Mouse (Mus musculus) adrenal gland, postnatal 25 days (tissue): Measurements from ENCODE around the gene Brip1. TPM values are rescaled to one million over a fixed set of nuclear protein-coding genes. Genes with fewer than 3 reads are reported as not detected.
"Not testable (repeated sequence)": the region's sequence is repeated elsewhere in the genome, so short reads cannot be mapped to it uniquely, and the experiment has no call there.

Source experiments
- DNase-seq: peaks from one replicate; pipeline ENCODE4 v3.0.0; 2021; ENCODE audit warnings: mixed read lengths
- long read RNA-seq: library from polyadenylated mRNA; stranded (forward); transcript quantifications from one replicate; pipeline ENCODE4 v2.0.0, GENCODE M21; 2021
- total RNA-seq: library from RNA; stranded (reverse); gene quantifications from 2 replicates; pipeline ENCODE4 v1.2.3, GENCODE M21; 2021

Gene Brip1
- total RNA-seq, result 2.3 and 2.9 TPM in 2 replicates
- long read RNA-seq, full-length matches to known transcripts, result 1 of 3 reads
- long read RNA-seq, partial matches to known transcripts, result 1 of 3 reads
- long read RNA-seq, other reads (novel, unspliced or antisense), result 1 of 3 reads

DNA sequence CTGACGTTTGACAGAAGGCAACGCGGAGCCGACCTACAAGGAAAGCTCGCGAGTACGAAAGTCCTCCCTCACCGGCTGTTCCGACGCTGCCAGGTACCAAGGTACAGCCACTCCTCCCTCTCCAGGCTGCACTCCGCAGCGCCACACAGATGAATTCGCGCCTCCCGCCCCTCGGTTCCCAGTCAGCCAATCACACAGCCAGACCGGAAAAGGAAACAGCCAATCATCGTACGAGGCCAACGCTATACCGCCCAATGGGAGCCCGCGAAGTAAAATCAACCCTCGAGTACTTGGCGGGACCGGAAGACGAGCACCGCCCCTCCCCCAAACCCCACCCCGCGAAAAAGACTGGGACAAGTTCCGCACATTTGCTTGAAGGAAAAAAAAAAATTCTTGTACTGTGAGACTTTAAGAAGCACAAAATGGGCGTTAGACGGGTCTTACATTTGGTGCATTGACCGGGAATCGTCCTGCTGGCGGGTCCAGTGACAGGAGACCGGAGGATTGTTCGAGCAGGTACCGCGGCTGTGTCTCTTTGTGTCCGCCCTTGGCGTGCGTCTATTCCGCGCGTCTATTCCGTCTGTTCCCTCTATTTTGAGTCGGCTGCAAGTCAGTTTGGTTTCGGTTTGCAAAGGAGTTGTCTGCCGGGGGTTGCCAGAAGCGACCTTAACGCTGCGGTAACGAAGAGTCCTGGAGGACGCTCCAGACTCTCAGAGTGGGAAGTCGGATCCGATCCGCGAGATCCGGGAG, at the start of gene Brip1:
Gene Brip1 (minus strand): TSS at position 157 of the 750 bp plus-strand sequence.
- peak; percentile 89 for DNase-seq

DNA sequence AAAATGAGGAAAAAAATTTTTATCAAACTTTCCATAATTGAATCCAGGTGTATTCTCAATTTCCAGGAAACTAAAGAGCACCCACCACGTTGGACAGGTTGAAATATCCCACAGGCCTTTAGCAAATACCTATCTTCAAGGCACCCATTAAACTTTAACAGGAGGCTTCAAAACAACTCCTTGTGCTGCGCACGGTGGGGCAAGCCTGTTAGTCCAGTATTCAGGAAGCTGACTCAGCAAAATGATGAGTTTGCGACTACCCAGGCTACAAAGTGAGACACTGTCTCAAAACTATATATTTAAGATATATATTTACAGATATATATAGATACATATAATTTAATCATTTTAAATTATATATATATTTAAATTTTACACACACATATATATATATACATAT, 31.5 kb upstream of the Brip1 start:
- no peak for DNase-seq

DNA sequence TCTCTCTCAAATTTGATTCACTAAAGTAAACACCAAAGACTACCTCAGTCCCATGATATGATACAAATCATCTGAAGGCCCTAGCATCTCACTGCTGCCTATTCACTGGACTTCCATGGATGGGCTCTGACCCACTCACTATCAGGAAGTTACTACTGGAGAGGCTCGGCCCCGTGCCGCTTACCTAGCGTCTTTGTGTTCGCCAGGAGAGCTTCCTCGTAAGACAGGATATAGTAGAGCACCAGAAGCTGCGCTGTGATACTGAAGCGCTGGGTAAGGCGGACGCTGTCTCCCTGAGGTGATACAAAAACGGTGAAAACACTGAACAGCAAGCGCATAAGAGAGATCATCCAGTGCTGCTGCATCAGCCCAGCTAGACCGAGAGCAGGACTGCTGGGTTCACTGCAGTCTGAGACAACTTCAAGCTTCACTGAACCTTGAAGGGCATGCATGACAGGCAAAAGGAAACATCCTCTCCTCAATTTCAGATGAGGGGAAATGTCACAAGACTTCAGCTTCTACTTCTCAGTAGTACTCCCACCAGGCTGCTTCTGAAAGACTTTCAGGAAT, 30.9 kb upstream of the Brip1 start:
- no peak for DNase-seq

DNA sequence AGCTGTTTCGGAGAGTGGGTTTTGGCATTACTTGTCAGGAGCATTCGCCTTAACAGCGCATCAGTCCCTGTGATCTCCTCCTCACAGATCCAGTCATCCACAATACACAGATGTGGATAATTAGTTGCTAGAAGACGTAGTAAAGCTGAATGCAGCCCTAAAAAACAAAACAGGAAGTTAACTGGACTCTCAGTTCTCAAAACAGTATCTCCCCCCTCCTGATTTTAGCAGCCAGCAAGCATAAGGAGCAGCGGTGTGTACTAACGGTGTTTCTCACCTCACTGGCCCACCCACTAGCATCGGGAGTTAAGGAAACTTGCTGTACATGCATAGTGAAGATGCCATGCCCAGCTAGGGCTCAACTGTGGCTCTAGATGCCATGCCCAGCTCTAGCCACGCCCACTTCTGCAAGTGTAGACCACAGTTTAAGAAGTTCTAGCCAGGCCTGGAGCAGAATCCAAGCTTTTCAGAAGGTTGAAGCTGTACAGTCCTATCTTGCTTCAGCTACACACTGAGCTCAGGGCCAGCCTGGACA, 25.7 kb upstream of the Brip1 start:
- DNase-seq, result no peak

DNA sequence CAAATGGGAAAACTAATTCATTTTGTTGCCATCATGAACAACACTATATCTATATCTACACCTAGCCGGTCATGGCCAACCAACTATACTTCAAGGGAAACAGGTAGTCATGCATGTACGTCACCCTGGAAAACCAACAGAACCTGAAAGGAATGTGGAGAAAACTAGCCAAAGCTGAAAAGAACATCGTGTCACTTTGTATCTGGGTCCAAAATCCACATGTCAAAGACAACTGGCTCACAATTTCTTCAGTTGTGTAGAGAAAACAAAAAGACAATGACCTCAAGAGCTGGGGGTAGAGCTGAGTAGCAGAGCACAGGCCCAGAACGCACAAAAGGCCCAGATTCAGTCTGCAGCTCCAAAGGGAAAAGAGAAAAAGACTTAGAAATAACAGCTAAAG, 24.8 kb upstream of the Brip1 start:
- no peak for DNase-seq

DNA sequence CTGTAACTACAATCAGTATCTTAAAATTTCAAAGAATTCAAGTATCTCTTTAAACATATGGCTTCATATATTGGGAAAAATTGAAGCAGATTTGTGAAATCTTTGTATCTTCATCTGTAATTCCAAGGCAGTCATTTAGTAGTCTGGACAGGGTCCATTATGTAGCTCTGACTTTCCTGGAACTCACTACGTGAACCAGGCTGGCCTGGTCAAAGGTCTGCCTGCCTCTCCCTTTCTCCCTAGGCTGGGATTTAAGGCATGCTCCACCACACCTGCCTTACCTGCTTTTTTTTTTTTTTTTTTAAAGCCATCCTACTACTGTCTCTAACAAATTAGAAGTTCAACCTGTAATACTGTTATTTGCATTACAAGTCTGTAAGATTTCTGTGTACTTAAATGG, 10.8 kb upstream of the Brip1 start:
- DNase-seq, result no peak

DNA sequence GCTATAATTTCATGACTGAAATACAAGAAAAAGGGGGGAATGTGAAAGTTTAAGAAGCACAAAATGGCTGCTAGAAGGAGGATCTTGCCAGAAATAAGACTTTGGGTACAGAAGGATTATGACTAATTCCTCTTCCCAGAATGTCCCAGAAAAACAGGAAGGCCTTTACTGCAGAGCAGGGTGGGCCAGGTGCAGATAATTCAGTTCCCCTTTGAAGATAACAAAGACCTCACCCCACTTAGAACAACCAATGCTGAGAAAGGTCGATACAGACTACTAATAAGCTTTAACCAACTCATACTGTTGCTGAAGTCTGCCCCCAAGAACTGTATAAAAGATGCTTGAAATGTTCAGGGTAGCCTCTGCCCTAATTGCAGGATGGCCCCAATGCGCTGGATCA, 8.1 kb upstream of the Brip1 start:
- no peak for DNase-seq

DNA sequence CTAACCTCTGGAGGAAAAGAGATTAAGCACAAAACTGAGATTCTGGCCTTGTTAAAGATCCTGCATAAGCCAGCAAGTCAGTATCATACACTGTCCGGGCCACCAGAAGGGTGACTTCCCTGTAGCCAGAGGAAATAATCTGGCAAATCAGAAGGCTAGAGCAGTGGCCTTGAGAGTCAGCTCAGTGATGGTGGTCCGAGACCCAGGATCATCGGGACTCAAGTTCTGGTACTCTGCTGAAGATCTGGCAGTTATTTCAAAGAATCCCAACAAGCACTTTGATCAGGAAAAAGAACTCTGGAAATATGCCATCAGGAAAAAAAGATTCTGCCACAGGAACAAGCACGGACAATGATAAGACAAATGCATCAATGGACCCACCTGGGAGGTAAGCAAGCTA, 4.9 kb upstream of the Brip1 start:
- no peak for DNase-seq

DNA sequence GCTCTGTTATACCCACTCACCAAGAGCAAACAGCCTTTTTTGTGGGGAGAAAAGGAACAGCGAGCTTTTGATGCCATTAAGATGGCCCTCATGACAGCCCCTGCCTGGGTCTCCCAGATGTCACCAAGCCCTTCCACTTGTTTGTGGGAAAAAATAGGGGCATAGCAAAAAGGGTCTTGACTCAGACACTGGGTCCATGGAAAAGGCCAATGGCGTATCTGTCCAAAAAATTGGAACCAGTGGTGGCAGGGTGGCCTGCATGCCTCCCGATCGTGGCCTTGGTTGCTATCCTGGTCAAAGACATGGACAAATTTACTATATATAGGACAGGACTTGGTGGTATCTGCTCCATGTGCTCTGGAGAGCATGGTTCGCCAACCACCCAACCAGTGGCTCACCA, 4.0 kb upstream of the Brip1 start:
- DNase-seq, result no peak

DNA sequence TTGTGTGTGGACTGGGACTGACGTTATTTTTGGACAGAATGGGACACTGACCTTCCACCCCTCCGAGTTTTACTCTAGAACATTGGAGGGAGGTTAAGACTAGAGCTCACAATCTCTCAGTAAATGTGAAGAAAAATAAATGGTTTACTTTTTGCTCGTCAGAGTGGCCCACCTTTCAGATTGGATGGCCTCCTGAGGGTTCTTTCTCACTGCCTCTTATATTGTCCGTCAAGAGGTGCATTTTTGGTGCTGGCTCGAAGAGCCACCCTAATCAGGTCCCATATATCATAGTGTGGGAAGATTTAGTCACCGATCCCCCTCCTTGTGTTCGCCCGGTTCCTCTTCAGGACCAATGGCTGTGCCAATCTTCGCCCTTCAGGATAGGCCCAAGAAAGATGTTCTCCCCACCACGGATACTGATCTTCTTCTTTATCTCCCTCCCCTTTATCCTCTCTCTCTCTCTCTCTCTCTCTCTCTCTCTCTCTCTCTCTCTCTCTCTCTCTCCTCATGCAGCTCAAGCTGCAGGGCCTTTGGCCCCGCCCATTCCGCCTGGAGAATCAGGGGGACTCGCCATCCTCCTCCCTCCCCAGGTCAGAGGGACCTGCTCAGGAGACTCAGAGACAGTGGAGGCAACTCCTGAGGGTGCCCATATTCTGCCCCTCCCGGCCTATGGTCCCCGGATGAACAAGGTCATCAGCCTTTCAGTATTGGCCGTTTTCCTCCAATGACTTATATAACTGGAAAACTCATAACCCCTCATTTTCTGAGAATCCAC, 1.1 kb upstream of the Brip1 start:
- DNase-seq, result peak; percentile 32

DNA sequence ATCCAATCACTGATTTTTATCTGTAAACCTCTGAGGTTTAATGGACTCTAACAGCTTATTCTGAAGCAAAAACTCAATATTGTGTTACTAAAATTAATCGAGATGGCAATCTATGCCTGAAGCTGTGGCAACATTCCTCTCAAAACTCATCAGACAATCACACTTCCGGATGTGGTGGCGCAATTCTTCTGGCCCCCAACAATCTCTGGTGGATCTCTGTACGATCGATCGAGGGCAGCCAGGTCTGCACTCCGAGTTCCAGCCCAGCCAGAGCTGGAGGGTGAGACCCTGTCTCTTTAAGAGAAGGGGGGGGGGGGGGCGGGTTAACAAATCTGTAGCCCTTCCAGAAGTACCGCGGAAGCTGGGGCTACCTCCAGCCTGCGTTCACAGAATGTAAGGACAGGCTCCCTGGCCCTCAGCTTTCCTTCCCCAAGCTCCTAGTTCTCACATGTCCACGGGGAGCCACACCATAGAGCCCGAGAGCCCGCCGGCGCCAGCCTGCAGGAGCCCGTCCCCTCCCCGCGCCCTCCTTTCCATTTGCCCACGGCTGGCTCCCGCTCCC, 452 bp downstream of the Brip1 start:
- no peak for DNase-seq

DNA sequence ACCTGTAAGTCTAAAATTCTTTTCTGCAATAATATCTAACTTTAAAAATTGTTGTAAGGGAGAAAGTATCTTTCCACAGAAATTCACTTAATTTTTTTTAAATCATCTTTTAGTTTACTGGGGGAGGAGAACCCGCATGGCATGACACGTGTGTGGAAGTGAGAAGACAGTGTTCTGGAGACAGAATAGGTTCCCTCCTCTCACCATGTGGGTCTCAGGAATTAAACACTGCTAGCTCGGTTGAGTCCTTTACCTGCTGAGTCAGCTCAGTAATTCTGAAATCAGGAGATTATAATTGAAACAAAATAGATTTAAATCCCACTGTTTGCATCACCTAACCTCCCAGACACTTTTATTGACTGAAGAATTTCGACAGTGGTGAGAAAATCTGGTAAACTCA, 1.3 kb downstream of the Brip1 start:
- no peak for DNase-seq

DNA sequence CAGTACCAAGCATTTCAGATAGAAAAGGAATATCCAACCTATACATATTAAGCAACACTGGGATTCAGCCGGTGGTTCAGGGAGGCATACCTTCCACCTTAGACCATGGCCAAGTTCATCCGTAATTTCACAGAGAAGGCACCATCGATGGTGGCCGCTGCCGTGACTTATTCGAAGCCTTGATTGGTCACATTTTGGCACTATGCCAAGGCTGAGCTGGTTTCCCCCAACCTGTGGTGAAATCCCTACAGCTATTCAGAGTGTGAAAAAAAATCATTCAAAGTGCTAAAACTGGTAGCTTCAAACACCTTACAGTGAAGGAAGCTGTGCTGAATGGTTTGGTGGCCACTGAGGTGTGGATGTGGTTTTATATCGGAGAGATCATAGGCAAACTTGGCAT, 15.8 kb downstream of the Brip1 start:
- DNase-seq, result not testable (repeated sequence)

DNA sequence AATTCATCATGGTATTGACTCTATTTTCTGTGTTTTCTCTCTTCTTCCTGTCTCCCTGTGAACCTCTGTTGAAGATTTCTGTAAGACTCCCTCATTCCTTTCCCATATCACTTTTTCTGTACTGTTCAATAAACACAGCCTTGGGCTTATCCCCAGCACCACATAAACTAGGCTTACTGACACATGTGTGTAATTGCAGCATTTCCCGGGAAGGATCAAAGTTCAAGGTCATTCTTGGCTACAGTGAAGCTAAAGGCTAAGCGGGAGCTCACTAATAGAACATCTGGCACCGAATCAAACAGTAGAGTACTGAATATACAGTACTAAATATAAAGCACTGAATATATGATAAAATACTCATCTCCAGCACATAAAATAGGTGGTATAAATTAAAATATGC, 25.2 kb downstream of the Brip1 start:
- DNase-seq, result no peak

DNA sequence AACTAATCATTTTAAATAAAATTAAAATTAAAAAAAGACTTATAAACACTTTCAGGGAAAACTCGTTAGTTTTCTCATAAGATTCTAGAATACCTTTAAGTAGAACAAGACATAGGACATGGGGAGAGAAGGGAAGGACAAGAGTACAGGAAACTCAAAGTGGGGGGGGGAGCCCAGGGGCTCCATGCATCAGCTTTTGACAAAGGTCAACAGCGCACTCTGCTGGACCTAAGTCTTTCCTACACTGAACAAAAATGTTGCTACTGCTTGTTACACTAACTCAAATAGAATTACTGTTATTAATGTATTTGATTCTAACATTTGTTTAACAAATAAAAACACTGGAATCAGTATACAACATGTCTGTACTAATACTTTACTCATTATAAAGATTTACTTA, 26.8 kb downstream of the Brip1 start:
- DNase-seq, result peak; percentile 50

DNA sequence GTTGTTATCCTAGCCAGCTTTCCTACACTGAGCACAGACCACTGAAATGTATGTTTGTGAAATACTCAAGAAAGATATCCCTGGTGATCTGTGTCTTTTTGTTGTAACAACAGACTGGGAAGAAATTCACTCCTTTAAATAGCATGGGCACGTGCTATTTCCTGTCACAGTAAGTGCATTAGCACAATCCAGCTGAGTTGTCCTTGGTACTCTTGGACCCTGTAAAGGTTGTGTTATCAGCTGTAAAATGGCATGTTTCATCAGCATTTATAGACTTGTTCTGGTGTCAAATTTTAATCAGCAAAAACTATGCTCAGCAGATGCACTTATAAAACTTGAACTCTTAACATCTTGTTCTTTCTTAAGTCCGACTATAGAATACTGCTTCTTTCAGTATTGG, 30.2 kb downstream of the Brip1 start:
- no peak for DNase-seq

DNA sequence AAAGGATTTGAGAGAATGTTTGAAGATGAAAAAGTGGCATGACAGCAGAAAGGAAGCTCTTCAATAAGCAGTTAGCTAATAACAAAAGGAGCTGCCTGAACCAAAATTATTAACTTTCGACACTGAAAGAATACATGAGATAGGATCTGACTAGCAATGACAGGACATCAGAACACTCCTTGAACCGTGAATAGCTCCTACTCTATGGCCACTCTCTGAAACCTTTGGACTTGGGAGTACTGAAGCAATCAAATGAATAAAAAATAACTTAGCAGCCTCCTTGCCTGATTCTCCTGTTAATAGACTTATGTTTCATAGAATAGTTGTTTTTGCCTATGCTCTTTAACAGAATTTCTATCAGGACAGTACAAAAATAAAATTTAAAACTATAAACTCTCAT, 40.7 kb downstream of the Brip1 start:
- no peak for DNase-seq

DNA sequence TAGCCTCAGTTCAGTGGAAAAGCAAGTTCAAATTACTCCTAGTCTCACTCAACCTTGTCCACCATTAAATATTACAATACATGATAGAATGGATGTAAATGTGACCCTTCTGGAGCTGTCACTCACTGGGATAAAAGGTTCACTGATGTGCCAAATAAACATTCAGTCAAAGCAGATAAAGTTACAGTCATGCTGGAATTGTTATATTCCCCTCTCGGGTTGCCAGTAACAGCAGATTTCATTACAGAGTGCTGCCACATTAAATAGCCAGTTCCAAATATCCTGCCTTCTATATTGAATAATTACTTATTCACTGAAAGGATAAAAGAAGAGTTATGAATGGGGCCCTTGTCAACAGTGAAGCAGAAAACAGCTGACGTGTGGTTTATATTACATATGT, 42.0 kb downstream of the Brip1 start:
- no peak for DNase-seq

DNA sequence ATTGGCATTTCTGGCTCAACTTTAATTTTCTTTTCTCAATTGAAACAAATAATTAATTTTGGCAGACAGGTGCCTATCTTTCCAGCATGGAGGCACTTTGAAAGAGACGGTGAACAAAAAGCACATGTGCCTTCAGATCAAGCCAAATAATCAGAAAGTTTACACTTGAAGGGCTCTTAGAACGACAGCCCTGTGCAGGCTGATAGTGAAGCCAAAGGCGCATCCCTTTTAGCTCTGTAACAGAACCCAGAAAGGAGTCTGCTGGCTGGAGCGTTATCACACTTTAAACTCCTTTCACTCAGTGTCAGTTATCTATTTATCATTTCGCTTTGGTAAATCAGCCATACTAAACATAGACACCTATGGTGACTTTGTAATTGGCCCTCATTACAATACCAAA, 45.4 kb downstream of the Brip1 start:
- DNase-seq, result no peak

DNA sequence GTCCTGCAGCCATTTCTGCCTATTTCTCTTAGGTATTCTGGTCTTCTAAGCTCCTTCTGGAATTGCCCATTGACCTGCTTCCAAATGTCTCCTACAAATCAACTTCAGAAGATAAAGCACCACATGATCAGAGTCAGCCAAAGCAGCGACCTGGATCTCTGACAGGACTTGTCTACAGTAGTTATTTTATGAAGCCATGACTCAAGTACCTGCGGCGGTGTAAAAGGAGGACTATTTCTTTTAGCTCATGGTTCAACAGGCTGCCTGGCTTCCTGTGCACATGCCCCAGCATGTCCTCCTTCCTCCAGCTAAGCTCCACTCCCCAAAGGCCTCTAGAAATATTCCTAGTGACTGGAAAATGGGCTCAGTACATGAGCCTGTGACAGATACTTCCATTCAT, 69.7 kb downstream of the Brip1 start:
- DNase-seq, result no peak

DNA sequence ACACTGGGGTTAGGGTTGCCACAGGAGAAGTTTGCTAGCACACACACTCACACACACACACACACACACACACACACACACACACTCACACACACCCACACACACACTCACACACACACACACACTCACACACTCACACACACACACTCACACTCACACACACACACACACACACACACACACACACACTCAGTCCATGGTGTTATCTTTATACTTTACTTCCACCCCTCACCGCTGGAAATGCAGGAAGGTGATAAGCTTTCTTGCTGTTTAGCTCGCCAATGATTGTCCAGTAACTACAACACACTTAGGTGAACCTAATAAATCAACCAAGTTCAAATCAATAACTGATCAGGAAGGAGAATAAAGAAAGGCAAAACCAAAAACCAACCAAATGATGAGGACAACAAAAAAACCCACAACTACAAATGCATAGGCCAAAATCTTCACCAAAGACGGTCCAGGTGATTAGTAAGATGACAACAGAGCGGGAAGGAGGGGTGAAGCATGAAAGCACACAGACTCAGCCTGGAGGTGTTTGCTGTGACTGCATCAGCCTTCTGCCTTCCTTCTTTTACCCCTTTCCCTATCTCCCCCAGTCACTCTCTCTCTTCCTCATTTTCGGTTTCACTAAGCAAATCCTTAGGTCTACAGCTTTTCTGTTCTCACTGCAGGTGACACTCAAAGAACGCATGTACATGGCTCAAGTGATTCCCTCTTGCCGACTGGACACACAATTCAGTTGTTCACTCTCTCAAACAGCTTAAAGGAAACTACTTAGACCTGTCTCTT, 83.7 kb downstream of the Brip1 start:
- DNase-seq, result no peak

DNA sequence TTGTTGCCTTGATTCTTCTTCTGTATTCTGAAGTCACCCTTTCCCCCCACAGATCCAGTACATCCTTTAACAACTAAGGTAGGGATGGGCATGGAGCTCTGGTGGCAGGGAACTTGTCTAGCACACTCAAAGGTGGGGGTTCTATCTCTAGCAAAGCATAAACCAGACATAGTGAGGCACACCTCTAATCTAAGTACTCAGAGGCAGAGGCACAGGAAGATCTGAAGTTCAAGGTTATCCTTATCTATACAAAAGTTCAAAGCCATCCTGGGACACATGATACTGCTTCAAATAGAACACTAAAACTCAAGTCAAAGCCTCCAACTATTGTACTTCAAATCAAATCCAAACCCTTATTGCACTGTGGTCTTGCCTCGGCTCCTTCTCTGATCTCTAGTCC, 85.0 kb downstream of the Brip1 start:
- no peak for DNase-seq
